25 mouse cellular contexts compared by ENCODE assay signal in the genomic region with DNA sequence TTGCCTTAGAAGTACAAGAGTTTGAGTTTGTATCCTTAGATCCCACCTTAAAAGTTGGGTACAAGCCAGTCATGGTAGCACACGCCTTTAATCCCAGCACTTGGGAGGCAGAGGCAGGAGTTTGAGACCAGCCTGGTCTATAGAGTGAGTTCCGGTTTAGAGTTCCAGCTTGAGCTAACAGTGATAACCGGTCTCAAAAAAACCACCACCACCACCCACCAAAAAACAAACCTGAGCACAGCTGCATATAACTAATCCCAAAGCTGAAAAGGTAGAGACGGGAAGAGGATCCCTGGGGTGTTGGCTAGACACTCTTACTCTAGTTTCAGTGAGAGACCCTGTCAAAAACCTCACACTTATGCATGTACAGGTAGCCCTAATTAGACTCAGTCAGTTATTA. TPM values are rescaled to one million over a fixed set of nuclear protein-coding genes. Genes with fewer than 3 reads are reported as not detected.
DNase-seq lines count a peak whose midpoint lies in the region; ATAC-seq and TF ChIP-seq lines count a peak whose summit lies in the region.
"Had no signal": no experiment of that assay in that cellular context is flagged by ENCODE, and none has a peak within 500 bp of the region (broad histone marks: within the 10 kb centered on the region; RNA-seq: fewer than 3 reads in every experiment).

No protein-coding gene starts in this region.

- peak in 1 of 2 experiments; percentile 43; a peak in 2 of 4 replicates for TF ChIP-seq EP300 in MEL (IDR thresholded peaks at IDR 0.05; ENCODE audit: low read depth in 1 of 2, low read length in 2 of 2)

- H3K4me3 ChIP-seq in heart, embryonic 10.5 days = no peak overlapping the region
- no peak overlapping the region for H3K4me3 ChIP-seq in heart, embryonic 12.5 days
- peak overlapping the region in 1 of 2 experiments; percentile 9; a peak in 1 of 4 replicates for H3K4me3 ChIP-seq in MEL (ENCODE audit: control insufficient read depth in 1 of 2, insufficient read depth in 1 of 2, low read depth in 2 of 2, low read length in 2 of 2)
- H3K4me3 ChIP-seq in liver, embryonic 12.5 days = no peak overlapping the region
- H3K4me3 ChIP-seq in liver, embryonic 15.5 days (replicated peaks) = no peak overlapping the region
- no peak overlapping the region for H3K4me3 ChIP-seq in kidney, embryonic 16.5 days (ENCODE audit: low read length)
- H3K4me3 ChIP-seq: forebrain, embryonic 12.5 days; forebrain, embryonic 15.5 days; heart, adult 2 months; heart, embryonic 13.5 days; hindbrain, embryonic 10.5 days; hindbrain, embryonic 13.5 days had no signal

- TF ChIP-seq RAD21 in MEL (IDR thresholded peaks at IDR 0.05; ENCODE audit: low read depth, low read length) = no peak

- TF ChIP-seq CTCF in MEL (IDR thresholded peaks at IDR 0.05 in 2 of 3, conservative IDR thresholded peaks at IDR 0.05 in 1 of 3; ENCODE audit: control insufficient read depth in 1 of 3, insufficient read depth in 1 of 3, low read depth in 2 of 3, low read length in 3 of 3, poor library complexity in 1 of 3, severe bottlenecking in 1 of 3) = no peak

- H3K27ac ChIP-seq in heart, embryonic 10.5 days = no peak overlapping the region
- no peak overlapping the region for H3K27ac ChIP-seq in heart, embryonic 12.5 days (ENCODE audit: poor library complexity, severe bottlenecking)
- H3K27ac ChIP-seq in MEL (ENCODE audit: control insufficient read depth, low read depth, low read length) = peak overlapping the region; percentile 99
- H3K27ac ChIP-seq in liver, embryonic 12.5 days = peak overlapping the region; percentile 98
- peak overlapping the region; percentile 95 for H3K27ac ChIP-seq in liver, embryonic 15.5 days (replicated peaks)
- no peak overlapping the region for H3K27ac ChIP-seq in kidney, embryonic 16.5 days (ENCODE audit: low read length)
- H3K27ac ChIP-seq: forebrain, embryonic 12.5 days; forebrain, embryonic 15.5 days; heart, adult 2 months; heart, embryonic 13.5 days; hindbrain, embryonic 10.5 days; hindbrain, embryonic 13.5 days had no signal

- no peak overlapping the region for H3K9ac ChIP-seq in heart, embryonic 12.5 days
- H3K9ac ChIP-seq in MEL (ENCODE audit: control insufficient read depth, low read depth, low read length, poor library complexity, severe bottlenecking) = peak overlapping the region; percentile 38
- H3K9ac ChIP-seq in liver, embryonic 12.5 days = peak overlapping the region; percentile 66
- peak overlapping the region; percentile 16; the same call in 1 of the 2 replicates for H3K9ac ChIP-seq in liver, embryonic 15.5 days
- no peak overlapping the region for H3K9ac ChIP-seq in kidney, embryonic 16.5 days (replicated peaks; ENCODE audit: low read length)
- H3K9ac ChIP-seq: forebrain, embryonic 12.5 days; forebrain, embryonic 15.5 days; heart, embryonic 13.5 days; hindbrain, embryonic 13.5 days had no signal

- H3K4me1 ChIP-seq in heart, embryonic 10.5 days = peaks cover 13% of the 10 kb centered on the region
- peaks cover 12% of the 10 kb centered on the region for H3K4me1 ChIP-seq in heart, embryonic 12.5 days (replicated peaks)
- peaks cover 20 to 45% of the 10 kb centered on the region in 2 experiments for H3K4me1 ChIP-seq in MEL (ENCODE audit: control insufficient read depth in 1 of 2, insufficient read depth in 2 of 2, low read length in 2 of 2)
- peaks cover 74% of the 10 kb centered on the region for H3K4me1 ChIP-seq in liver, embryonic 12.5 days
- H3K4me1 ChIP-seq in liver, embryonic 15.5 days (replicated peaks) = peaks cover 80% of the 10 kb centered on the region
- peaks cover 10% of the 10 kb centered on the region for H3K4me1 ChIP-seq in kidney, embryonic 16.5 days (ENCODE audit: insufficient read depth, low read length)

- peaks cover 55% of the 10 kb centered on the region for H3K79me2 ChIP-seq in MEL (ENCODE audit: control insufficient read depth, insufficient read depth, low read length, poor library complexity)

- H3K27me3 ChIP-seq in heart, embryonic 10.5 days (ENCODE audit: insufficient read depth, poor library complexity, severe bottlenecking) = no peaks in the 10 kb centered on the region
- H3K27me3 ChIP-seq in heart, embryonic 12.5 days (replicated peaks) = no peaks in the 10 kb centered on the region
- no peaks in the 10 kb centered on the region for H3K27me3 ChIP-seq in MEL (ENCODE audit: control insufficient read depth in 1 of 2, insufficient read depth in 2 of 2, low read length in 2 of 2)
- H3K27me3 ChIP-seq in liver, embryonic 12.5 days (replicated peaks) = no peaks in the 10 kb centered on the region
- no peaks in the 10 kb centered on the region for H3K27me3 ChIP-seq in liver, embryonic 15.5 days
- H3K27me3 ChIP-seq in kidney, embryonic 16.5 days (ENCODE audit: insufficient read depth, low read length) = no peaks in the 10 kb centered on the region
- H3K27me3 ChIP-seq: forebrain, embryonic 12.5 days; forebrain, embryonic 15.5 days; heart, embryonic 13.5 days; hindbrain, embryonic 13.5 days had no signal

- peak; percentile 27 for DNase-seq in heart, embryonic 10.5 days (ENCODE audit: low spot score)
- DNase-seq in MEL (ENCODE audit: low read depth, low spot score) = peak; percentile 60
- no peak for DNase-seq in urinary bladder, postnatal 10 days (ENCODE audit: low spot score)
- no peak for DNase-seq in yolk sac, embryonic 10.5 days (ENCODE audit: low spot score)
- DNase-seq: adrenal gland, adult 8-10 months; adrenal gland, postnatal 25 days; cerebellum, adult 11-12 months; cerebellum, adult 8-10 months; cerebellum, postnatal 10 days; cerebellum, postnatal 36 days; gastrocnemius, postnatal 25 days; heart, adult 2 months; heart, postnatal 36 days had no signal

- TF ChIP-seq POLR2A in MEL (IDR thresholded peaks at IDR 0.05; ENCODE audit: control insufficient read depth in 1 of 2, insufficient read depth in 1 of 2, low read depth in 1 of 2, low read length in 2 of 2, poor library complexity in 1 of 2) = no peak

- no peaks in the 10 kb centered on the region for H3K9me3 ChIP-seq in heart, embryonic 10.5 days
- no peaks in the 10 kb centered on the region for H3K9me3 ChIP-seq in heart, embryonic 12.5 days (replicated peaks)
- no peaks in the 10 kb centered on the region for H3K9me3 ChIP-seq in MEL (replicated peaks; ENCODE audit: insufficient read depth, low read length)
- no peaks in the 10 kb centered on the region for H3K9me3 ChIP-seq in liver, embryonic 12.5 days (replicated peaks)
- no peaks in the 10 kb centered on the region for H3K9me3 ChIP-seq in liver, embryonic 15.5 days (replicated peaks)
- no peaks in the 10 kb centered on the region for H3K9me3 ChIP-seq in kidney, embryonic 16.5 days (ENCODE audit: low read length)
- H3K9me3 ChIP-seq: forebrain, embryonic 12.5 days; forebrain, embryonic 15.5 days; heart, embryonic 13.5 days; hindbrain, embryonic 10.5 days; hindbrain, embryonic 13.5 days had no signal

- WGBS in heart, embryonic 10.5 days = 84% methylated on average over 4 of the region's 4 CpGs
- WGBS in heart, embryonic 12.5 days = 79% methylated on average over 4 of the region's 4 CpGs
- 61% methylated on average over 4 of the region's 4 CpGs for WGBS in liver, embryonic 12.5 days (ENCODE audit: insufficient replicate concordance)
- WGBS in liver, embryonic 15.5 days (ENCODE audit: insufficient replicate concordance) = 62% methylated on average over 4 of the region's 4 CpGs
- 92% methylated on average over 4 of the region's 4 CpGs for WGBS in kidney, embryonic 16.5 days

- ATAC-seq in heart, embryonic 12.5 days (ENCODE audit: insufficient number of reproducible peaks, low FRiP score) = no peak
- ATAC-seq in liver, embryonic 12.5 days = no peak
- no peak for ATAC-seq in liver, embryonic 15.5 days (ENCODE audit: insufficient read depth)
- no peak for ATAC-seq in kidney, embryonic 16.5 days (ENCODE audit: low FRiP score, low TSS enrichment)
- ATAC-seq: activated CD4-positive, CD25-positive, alpha-beta regulatory T cell, adult 4 months; CD4-positive, CD25-positive, alpha-beta regulatory T cell, adult 4 months; forebrain, embryonic 15.5 days; hindbrain, embryonic 16.5 days had no signal

- no peak overlapping the region for H3K4me2 ChIP-seq in heart, embryonic 12.5 days
- H3K4me2 ChIP-seq in liver, embryonic 12.5 days = peak overlapping the region; percentile 58
- H3K4me2 ChIP-seq in liver, embryonic 15.5 days = peak overlapping the region; percentile 56
- no peak overlapping the region for H3K4me2 ChIP-seq in kidney, embryonic 16.5 days (replicated peaks; ENCODE audit: low read depth, low read length)
- H3K4me2 ChIP-seq: forebrain, embryonic 12.5 days; forebrain, embryonic 15.5 days; heart, embryonic 13.5 days; hindbrain, embryonic 13.5 days had no signal

- peaks cover 78% of the 10 kb centered on the region for H3K36me3 ChIP-seq in heart, embryonic 10.5 days
- peaks cover 58% of the 10 kb centered on the region for H3K36me3 ChIP-seq in heart, embryonic 12.5 days
- peaks cover 8 to 45% of the 10 kb centered on the region in 2 experiments for H3K36me3 ChIP-seq in MEL (ENCODE audit: control insufficient read depth in 1 of 2, insufficient read depth in 2 of 2, low read length in 2 of 2)
- H3K36me3 ChIP-seq in liver, embryonic 12.5 days = peaks cover 86% of the 10 kb centered on the region
- H3K36me3 ChIP-seq in liver, embryonic 15.5 days (replicated peaks) = peaks cover 78% of the 10 kb centered on the region
- H3K36me3 ChIP-seq in kidney, embryonic 16.5 days (ENCODE audit: insufficient read depth, low read length) = peaks cover 33% of the 10 kb centered on the region

RNA-seq across cellular contexts. Expression of a gene that starts 5.3 kb away (rescaled TPM):
- 1.6 and 2.1 TPM in 2 replicates for polyA plus RNA-seq in heart, embryonic 10.5 days (2016; fragmentation: Nextera tagmentation; extraction: Ambion mirVana)
- polyA plus RNA-seq in heart, embryonic 12.5 days (2016; fragmentation: Nextera tagmentation; extraction: Ambion mirVana) = 1.3 and 2.7 TPM in 2 replicates
- 1.1 and 2.9 TPM in 2 replicates for total RNA-seq in MEL (2012; rRNA removed)
- 1 to 10 TPM in 1 of 2 experiments, not detected in 1; 1.9 TPM for polyA plus RNA-seq in MEL (2012; ENCODE audit: insufficient read depth in 1 of 2, insufficient read length in 2 of 2, low read depth in 1 of 2, low replicate concordance in 2 of 2, missing spikeins in 1 of 2)
- polyA plus RNA-seq in liver, embryonic 12.5 days (2016; fragmentation: Nextera tagmentation; extraction: Ambion mirVana) = 2.3 and 2.7 TPM in 2 replicates
- 2.1 and 2.4 TPM in 2 replicates for polyA plus RNA-seq in liver, embryonic 15.5 days (2015; fragmentation: Nextera tagmentation; extraction: Ambion mirVana)
- 1.6 TPM in 2 replicates for polyA plus RNA-seq in kidney, embryonic 16.5 days (2015; fragmentation: Nextera tagmentation; extraction: Ambion mirVana)

RNA-seq across cellular contexts. Expression of a gene that starts 5.3 kb away (rescaled TPM):
- 36.5 and 42.8 TPM in 2 replicates for polyA plus RNA-seq in heart, embryonic 10.5 days (2016; fragmentation: Nextera tagmentation; extraction: Ambion mirVana)
- polyA plus RNA-seq in heart, embryonic 12.5 days (2016; fragmentation: Nextera tagmentation; extraction: Ambion mirVana) = 27.8 and 30.0 TPM in 2 replicates
- total RNA-seq in MEL (2012; rRNA removed) = 45.9 and 62.6 TPM in 2 replicates
- 10 to 100 TPM in 1 of 2 experiments, not detected in 1; 45.7 TPM for polyA plus RNA-seq in MEL (2012; ENCODE audit: insufficient read depth in 1 of 2, insufficient read length in 2 of 2, low read depth in 1 of 2, low replicate concordance in 2 of 2, missing spikeins in 1 of 2)
- polyA plus RNA-seq in liver, embryonic 12.5 days (2016; fragmentation: Nextera tagmentation; extraction: Ambion mirVana) = 31.2 and 32.6 TPM in 2 replicates
- polyA plus RNA-seq in liver, embryonic 15.5 days (2015; fragmentation: Nextera tagmentation; extraction: Ambion mirVana) = 21.6 and 26.0 TPM in 2 replicates
- polyA plus RNA-seq in kidney, embryonic 16.5 days (2015; fragmentation: Nextera tagmentation; extraction: Ambion mirVana) = 47.7 and 53.9 TPM in 2 replicates

RNA-seq across cellular contexts. Expression of a gene that starts 5.4 kb away (rescaled TPM):
- 37.0 and 43.0 TPM in 2 replicates for polyA plus RNA-seq in heart, embryonic 10.5 days (2016; fragmentation: Nextera tagmentation; extraction: Ambion mirVana)
- polyA plus RNA-seq in heart, embryonic 12.5 days (2016; fragmentation: Nextera tagmentation; extraction: Ambion mirVana) = 24.7 and 27.8 TPM in 2 replicates
- total RNA-seq in MEL (2012; rRNA removed) = 60.2 and 69.3 TPM in 2 replicates
- polyA plus RNA-seq in MEL (2012; ENCODE audit: insufficient read depth in 1 of 2, insufficient read length in 2 of 2, low read depth in 1 of 2, low replicate concordance in 2 of 2, missing spikeins in 1 of 2) = 10 to 100 TPM in 1 of 2 experiments, not detected in 1; 85.4 TPM
- polyA plus RNA-seq in liver, embryonic 12.5 days (2016; fragmentation: Nextera tagmentation; extraction: Ambion mirVana) = 34.6 and 35.2 TPM in 2 replicates
- polyA plus RNA-seq in liver, embryonic 15.5 days (2015; fragmentation: Nextera tagmentation; extraction: Ambion mirVana) = 16.5 and 18.0 TPM in 2 replicates
- polyA plus RNA-seq in kidney, embryonic 16.5 days (2015; fragmentation: Nextera tagmentation; extraction: Ambion mirVana) = 24.5 and 25.9 TPM in 2 replicates

RNA-seq across cellular contexts. Expression of a gene that starts 13.8 kb away (rescaled TPM):
- polyA plus RNA-seq in heart, embryonic 10.5 days (2016; fragmentation: Nextera tagmentation; extraction: Ambion mirVana) = 3.2 and 4.5 TPM in 2 replicates
- 3.5 and 4.8 TPM in 2 replicates for polyA plus RNA-seq in heart, embryonic 12.5 days (2016; fragmentation: Nextera tagmentation; extraction: Ambion mirVana)
- 5.2 and 5.5 TPM in 2 replicates for total RNA-seq in MEL (2012; rRNA removed)
- polyA plus RNA-seq in MEL (2012; ENCODE audit: insufficient read depth in 1 of 2, insufficient read length in 2 of 2, low read depth in 1 of 2, low replicate concordance in 2 of 2, missing spikeins in 1 of 2) = 10 to 100 TPM in 1 of 2 experiments, not detected in 1; 16.1 TPM
- polyA plus RNA-seq in liver, embryonic 12.5 days (2016; fragmentation: Nextera tagmentation; extraction: Ambion mirVana) = 5.0 and 6.2 TPM in 2 replicates
- polyA plus RNA-seq in liver, embryonic 15.5 days (2015; fragmentation: Nextera tagmentation; extraction: Ambion mirVana) = 2.8 and 3.7 TPM in 2 replicates
- 3.7 and 5.3 TPM in 2 replicates for polyA plus RNA-seq in kidney, embryonic 16.5 days (2015; fragmentation: Nextera tagmentation; extraction: Ambion mirVana)

Comparison
In these comparisons a context has a peak if more than half of its experiments do, and no peak if none do; other contexts are left out.
1. DNase-seq: peak in heart, embryonic 10.5 days (single experiment) and MEL (single experiment); none in urinary bladder, postnatal 10 days (single experiment) and yolk sac, embryonic 10.5 days (single experiment).
2. H3K27ac ChIP-seq: peak in MEL (single experiment), liver, embryonic 12.5 days (single experiment) and liver, embryonic 15.5 days (single experiment); none in heart, embryonic 10.5 days (single experiment), heart, embryonic 12.5 days (single experiment) and kidney, embryonic 16.5 days (single experiment).
3. H3K4me2 ChIP-seq: peak in liver, embryonic 12.5 days (single experiment) and liver, embryonic 15.5 days (single experiment); none in heart, embryonic 12.5 days (single experiment) and kidney, embryonic 16.5 days (single experiment).
4. H3K9ac ChIP-seq: peak in MEL (single experiment), liver, embryonic 12.5 days (single experiment) and liver, embryonic 15.5 days (single experiment); none in heart, embryonic 12.5 days (single experiment) and kidney, embryonic 16.5 days (single experiment).